Mouse (Mus musculus) heart, postnatal 36 days (tissue): ENCODE data around the gene Atat1. TPM values are rescaled to one million over a fixed set of nuclear protein-coding genes. Genes with fewer than 3 reads are reported as not detected.
"Not testable (repeated sequence)": the region's sequence is repeated elsewhere in the genome, so short reads cannot be mapped to it uniquely, and the experiment has no call there.

Source experiments
- DNase-seq, 2 experiments: peaks; one replicate each; pipeline ENCODE4 v3.0.0; 2021 to 2022
- intact Hi-C: fragments of 180-260 bp; cut with DNase I; formaldehyde crosslinking; loops from one replicate; pipeline ENCODE4 v1.15.1; 2025
- total RNA-seq, 2 experiments: library from RNA; stranded (reverse); gene quantifications; 2 replicates each; pipeline ENCODE4 v1.2.3; 2021

The Atat1 gene
- 1 to 10 TPM; 6.6 to 6.8 TPM for total RNA-seq

GRCm38 (mm10) chr17:35909919-35910369, at the start of gene Atat1:
TSS of gene Atat1 (minus strand) at chr17:35910075.
- intact Hi-C loops = loop anchor here (2.0 kb wide), 1 partner anchor 29 kb away; no protein-coding TSS in a partner anchor

GRCm38 (mm10) chr17:35958533-35959223, 48.8 kb upstream of the Atat1 start:
- no peak for DNase-seq
- intact Hi-C loops = no loop called here

More at GRCm38 (mm10) chr17:35909919-35910369, at the start of gene Atat1:
- DNase-seq = peak; percentile 90 to 96

- DNase-seq = no peak
- intact Hi-C loops = no loop called here
Observed at GRCm38 (mm10) chr17:35954665-35955064, 44.8 kb upstream of the Atat1 start.

GRCm38 (mm10) chr17:35952559-35952958, 42.7 kb upstream of the Atat1 start:
- intact Hi-C loops, DNase-seq: not testable (repeated sequence)

GRCm38 (mm10) chr17:35950946-35951345, 41.1 kb upstream of the Atat1 start:
- intact Hi-C loops = not testable (repeated sequence)

GRCm38 (mm10) chr17:35939941-35940340, 30.1 kb upstream of the Atat1 start:
- intact Hi-C loops = loop anchor here (5.0 to 10.0 kb wide), 4 partner anchors 95 to 252 kb away; partner anchors contain the start of genes H2-T23 and H2-T3
- DNase-seq = no peak

More at GRCm38 (mm10) chr17:35950946-35951345, 41.1 kb upstream of the Atat1 start:
- DNase-seq = not testable (repeated sequence)

- no peak for DNase-seq
- intact Hi-C loops = loop anchor here (5.0 to 10.0 kb wide), 4 partner anchors 96 to 253 kb away; partner anchors contain the start of genes H2-T23 and H2-T3
Observed at GRCm38 (mm10) chr17:35939108-35939507, 29.2 kb upstream of the Atat1 start.

- DNase-seq = peak; percentile 31 to 52
- intact Hi-C loops = loop anchor here (1.0 to 10.0 kb wide), 5 partner anchors 55 to 254 kb away; partner anchors contain the start of genes H2-T23 and H2-T3
Observed at GRCm38 (mm10) chr17:35937700-35938348, 27.9 kb upstream of the Atat1 start.

GRCm38 (mm10) chr17:35935763-35936162, 25.9 kb upstream of the Atat1 start:
- intact Hi-C loops = loop anchor here (5.0 to 10.0 kb wide), 4 partner anchors 99 to 257 kb away; partner anchors contain the start of genes H2-T23 and H2-T3
- DNase-seq = not testable (repeated sequence)

- no peak for DNase-seq
- intact Hi-C loops = loop anchor here (10.0 kb wide), 2 partner anchors 102 to 132 kb away; partner anchors contain the start of gene H2-T23
Observed at GRCm38 (mm10) chr17:35932608-35933007, 22.7 kb upstream of the Atat1 start.

- no peak for DNase-seq
- intact Hi-C loops = loop anchor here (10.0 kb wide), 2 partner anchors 104 to 134 kb away; partner anchors contain the start of gene H2-T23
Observed at GRCm38 (mm10) chr17:35930627-35931026, 20.8 kb upstream of the Atat1 start.

GRCm38 (mm10) chr17:35929534-35929933, 19.7 kb upstream of the Atat1 start:
- intact Hi-C loops = no loop called here
- no peak for DNase-seq

GRCm38 (mm10) chr17:35927471-35927870, 17.6 kb upstream of the Atat1 start:
- intact Hi-C loops = no loop called here
- DNase-seq = no peak

- intact Hi-C loops = loop anchor here (5.0 kb wide), 1 partner anchor 59 kb away; the partner anchor contains the start of gene Prr3
- no peak for DNase-seq
Observed at GRCm38 (mm10) chr17:35923281-35923680, 13.4 kb upstream of the Atat1 start.

GRCm38 (mm10) chr17:35922566-35922965, 12.7 kb upstream of the Atat1 start:
- no peak for DNase-seq
- intact Hi-C loops = loop anchor here (5.0 kb wide), 1 partner anchor 60 kb away; the partner anchor contains the start of gene Prr3

GRCm38 (mm10) chr17:35921710-35922109, 11.8 kb upstream of the Atat1 start:
- intact Hi-C loops = loop anchor here (5.0 kb wide), 1 partner anchor 61 kb away; the partner anchor contains the start of gene Prr3
- no peak for DNase-seq

GRCm38 (mm10) chr17:35920862-35921562, 11.1 kb upstream of the Atat1 start:
- no peak for DNase-seq

GRCm38 (mm10) chr17:35920384-35920783, 10.5 kb upstream of the Atat1 start:
- no peak for DNase-seq
- intact Hi-C loops = loop anchor here (5.0 kb wide), 1 partner anchor 62 kb away; the partner anchor contains the start of gene Prr3

More at GRCm38 (mm10) chr17:35920862-35921562, 11.1 kb upstream of the Atat1 start:
- intact Hi-C loops = loop anchor here (5.0 kb wide), 1 partner anchor 61 kb away; the partner anchor contains the start of gene Prr3

- DNase-seq = no peak
- intact Hi-C loops = loop anchor here (5.0 kb wide), 1 partner anchor 62 kb away; the partner anchor contains the start of gene Prr3
Observed at GRCm38 (mm10) chr17:35919864-35920301, 10.0 kb upstream of the Atat1 start.
